In the genomic region with DNA sequence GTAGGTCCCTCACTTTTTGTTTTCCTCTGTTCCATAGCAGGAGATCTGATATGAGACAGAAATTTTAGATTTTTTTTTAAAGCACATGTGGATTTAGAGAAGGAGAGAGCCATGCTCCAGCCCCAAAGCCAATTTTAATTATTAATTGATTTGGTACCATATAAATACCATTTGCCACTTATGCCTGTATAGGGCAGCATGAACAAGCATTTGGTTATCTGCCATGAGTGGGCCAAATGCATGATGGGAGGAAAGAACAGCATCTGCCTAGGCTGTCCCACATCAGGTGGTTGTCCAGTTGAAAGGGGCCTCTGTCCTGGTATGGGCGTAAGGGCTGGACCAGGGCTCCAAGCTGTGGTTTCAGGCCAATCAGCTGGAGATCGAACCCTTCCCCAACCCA, we compare ENCODE assay signal across 31 mouse cellular contexts. TPM values are rescaled to one million over a fixed set of nuclear protein-coding genes. Genes with fewer than 3 reads are reported as not detected.
DNase-seq lines count a peak whose midpoint lies in the region; ATAC-seq and TF ChIP-seq lines count a peak whose summit lies in the region.
"Had no signal": no experiment of that assay in that cellular context is flagged by ENCODE, and none has a peak within 500 bp of the region (broad histone marks: within the 10 kb centered on the region; RNA-seq: fewer than 3 reads in every experiment).

No protein-coding gene starts in this region.

- 88% methylated on average over 2 of the region's 2 CpGs for WGBS in limb, embryonic 10.5 days

- no peaks in the 10 kb centered on the region for H3K9me3 ChIP-seq in ES-E14 (ENCODE audit: control insufficient read depth, insufficient read depth, low read depth, low read length)
- H3K9me3 ChIP-seq in limb, embryonic 10.5 days (replicated peaks) = no peaks in the 10 kb centered on the region
- H3K9me3 ChIP-seq: embryonic facial prominence, embryonic 12.5 days; embryonic facial prominence, embryonic 15.5 days; heart, embryonic 10.5 days; heart, embryonic 13.5 days had no signal

- TF ChIP-seq CTCF in Patski (IDR thresholded peaks at IDR 0.05) = peak; percentile 55

- no peak overlapping the region for H3K9ac ChIP-seq in ES-E14 (ENCODE audit: insufficient read depth, low read depth, low read length, poor library complexity, severe bottlenecking)
- H3K9ac ChIP-seq: embryonic facial prominence, embryonic 12.5 days; embryonic facial prominence, embryonic 15.5 days; forebrain, postnatal 0 days; heart, embryonic 13.5 days; hindbrain, embryonic 14.5 days had no signal

- ATAC-seq in Patski = no peak
- ATAC-seq: activated CD4-positive, CD25-positive, alpha-beta regulatory T cell, adult 4 months; forebrain, embryonic 14.5 days; forebrain, postnatal 0 days; hindbrain, postnatal 0 days; intestine, postnatal 0 days had no signal

- no peak overlapping the region for H3K27ac ChIP-seq in ES-E14 (ENCODE audit: insufficient read depth, low read depth, low read length, poor library complexity, severe bottlenecking)
- H3K27ac ChIP-seq in limb, embryonic 10.5 days = no peak overlapping the region
- H3K27ac ChIP-seq: embryonic facial prominence, embryonic 12.5 days; embryonic facial prominence, embryonic 15.5 days; gastrocnemius, adult 2 months; heart, embryonic 10.5 days; heart, embryonic 13.5 days; hindbrain, embryonic 14.5 days; hindbrain, postnatal 0 days had no signal

- POLR2A ChIA-PET in Patski (lab: Charles Lee) = no interaction called here

- H3K36me3 ChIP-seq in ES-E14 (ENCODE audit: control insufficient read depth, insufficient read depth, low read length, poor library complexity, severe bottlenecking) = no peaks in the 10 kb centered on the region
- no peaks in the 10 kb centered on the region for H3K36me3 ChIP-seq in limb, embryonic 10.5 days
- H3K36me3 ChIP-seq: embryonic facial prominence, embryonic 12.5 days; embryonic facial prominence, embryonic 15.5 days; heart, embryonic 10.5 days; heart, embryonic 13.5 days had no signal

- no peaks in the 10 kb centered on the region for H3K27me3 ChIP-seq in Patski
- H3K27me3 ChIP-seq in limb, embryonic 10.5 days (ENCODE audit: low read depth, poor library complexity, severe bottlenecking) = no peaks in the 10 kb centered on the region
- H3K27me3 ChIP-seq: CH12.LX; embryonic facial prominence, embryonic 12.5 days; embryonic facial prominence, embryonic 15.5 days; heart, embryonic 13.5 days had no signal

- CTCF ChIA-PET in Patski (lab: Charles Lee) = no interaction called here

- no peak overlapping the region for H3K4me3 ChIP-seq in ES-E14 (ENCODE audit: insufficient read depth in 1 of 2, low read depth in 1 of 2, low read length in 2 of 2, poor library complexity in 1 of 2, severe bottlenecking in 1 of 2)
- H3K4me3 ChIP-seq in limb, embryonic 10.5 days = no peak overlapping the region
- H3K4me3 ChIP-seq: embryonic facial prominence, embryonic 12.5 days; embryonic facial prominence, embryonic 15.5 days; gastrocnemius, adult 2 months; heart, embryonic 10.5 days; heart, embryonic 13.5 days had no signal

- DNase-seq in 3134 (ENCODE audit: extremely low read depth, insufficient read length, low spot score) = peak; percentile 13
- DNase-seq in A20 (ENCODE audit: low read depth, low spot score) = peak; percentile 24
- no peak for DNase-seq in ES-E14 (ENCODE audit: low read depth, low spot score)
- DNase-seq in Patski (ENCODE audit: low read depth, low spot score) = no peak
- no peak for DNase-seq in left cerebral cortex, adult 8-10 months (ENCODE audit: low spot score in 2 of 2)
- DNase-seq in layer of hippocampus, adult 11-12 months (ENCODE audit: low spot score) = no peak
- no peak for DNase-seq in limb, embryonic 10.5 days (ENCODE audit: low spot score)
- no peak for DNase-seq in cerebellum, adult 9-10 months
- DNase-seq: adrenal gland, adult 8-10 months; adrenal gland, postnatal 25 days; B cell, adult 2 months; cerebellum, adult 11-12 months; cerebellum, adult 9-11 months; cerebellum, postnatal 25 days; forebrain, postnatal 0 days; gastrocnemius, adult 2 months; gastrocnemius, postnatal 25 days; heart, adult 18-20 months; heart, postnatal 14 days; heart, postnatal 4 days had no signal

- in situ Hi-C loops in ES-E14 (cut with MboI; ENCODE audit: low sequenced_read_pairs in 2 of 2, unreplicated experiment in 2 of 2) (loop anchor here in 1 of 2 experiments (25.0 kb wide), 1 partner anchor 294 kb away; a partner anchor contains a TSS), Patski (cut with MboI; ENCODE audit: low pct_unique_long_range_greater_than_20kb) (loop anchor here (10.0 kb wide), 1 partner anchor 286 kb away; a partner anchor contains a TSS)

- H3K4me1 ChIP-seq in ES-E14 (ENCODE audit: control insufficient read depth in 2 of 2, insufficient read depth in 2 of 2, low read length in 2 of 2, poor library complexity in 1 of 2) = 0 out of 4 replicates have a peak, but pooled peaks cover 0 to 2% of the 10 kb centered on the region in 2 experiments
- no peaks in the 10 kb centered on the region for H3K4me1 ChIP-seq in limb, embryonic 10.5 days
- H3K4me1 ChIP-seq: embryonic facial prominence, embryonic 12.5 days; embryonic facial prominence, embryonic 15.5 days; heart, embryonic 10.5 days; heart, embryonic 13.5 days had no signal

TF ChIP-seq in ES-E14, 5 proteins besides CTCF, POLR2A, EP300 and RAD21:
- no peak for TF ChIP-seq ZNF384 (IDR thresholded peaks at IDR 0.05; ENCODE audit: low read depth, low read length)
- TF ChIP-seq ZC3H11A (IDR thresholded peaks at IDR 0.05; ENCODE audit: borderline replicate concordance, low read depth, low read length) = 0 out of 2 replicates have a peak, but pooled peaks have one; percentile 80

RNA-seq across cellular contexts. Expression of a gene that starts 39.5 kb away (rescaled TPM):
- total RNA-seq in ES-E14 (2012; rRNA removed) = 0.76 TPM in 1 of 2 replicates, not detected in the other
- 4.1 TPM for polyA plus RNA-seq in Patski (2021)
- not detected for total RNA-seq in left cerebral cortex, adult 8-10 months (2022)
- 0.29 TPM in 2 replicates for polyA plus RNA-seq in limb, embryonic 10.5 days (2016; fragmentation: Nextera tagmentation; extraction: Ambion mirVana)
- total RNA-seq: adrenal gland, postnatal 25 days; forebrain, postnatal 0 days; gastrocnemius, adult 2 months; gastrocnemius, postnatal 25 days; heart, adult 18-20 months; heart, postnatal 14 days; heart, postnatal 4 days; hindbrain, postnatal 0 days had no signal
- polyA plus RNA-seq: embryonic facial prominence, embryonic 15.5 days; frontal cortex, adult 2 months had no signal

Comparison
In these comparisons a context has a peak if more than half of its experiments do, and no peak if none do; other contexts are left out.
1. DNase-seq: peak in 3134 (single experiment) and A20 (single experiment); none in ES-E14 (single experiment), Patski (single experiment), left cerebral cortex, adult 8-10 months (0 of 2), layer of hippocampus, adult 11-12 months (single experiment), limb, embryonic 10.5 days (single experiment) and cerebellum, adult 9-10 months (single experiment).